Mouse (Mus musculus): ENCODE results near the gene Axin2. TPM values are rescaled to one million over a fixed set of nuclear protein-coding genes. Genes with fewer than 3 reads are reported as not detected.

The Axin2 gene
- polyA plus RNA-seq, 1 experiment from 2014 or later: 5.1 TPM

DNA sequence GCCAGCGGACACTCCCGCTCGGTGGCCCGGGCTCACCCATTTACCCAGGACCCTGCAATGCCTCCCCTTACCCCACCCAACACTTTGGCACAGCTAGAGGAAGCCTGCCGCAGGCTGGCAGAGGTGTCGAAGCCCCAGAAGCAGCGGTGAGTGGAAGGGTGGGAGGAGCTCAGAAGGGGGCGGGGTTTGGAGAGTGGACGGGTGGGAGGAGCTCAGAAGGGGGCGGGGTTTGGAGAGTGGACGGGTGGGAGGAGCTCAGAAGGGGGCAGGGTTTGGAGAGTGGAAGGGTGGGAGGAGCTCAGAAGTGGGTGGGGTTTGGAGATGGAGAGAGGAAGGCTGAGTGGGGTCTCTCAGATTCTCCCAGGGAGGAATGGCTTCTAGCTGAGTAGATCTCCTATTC lies 23.6 kb downstream of the Axin2 start:
- H3K4me3 ChIP-seq: no peak overlapping the region
- peaks cover 9% of the 10 kb centered on the region; the same call in 1 of the 2 replicates for H3K4me1 ChIP-seq
- WGBS: 80% methylated on average over 11 of the region's 11 CpGs
- no peak for DNase-seq (ENCODE audit: low spot score)
- H3K27me3 ChIP-seq (ENCODE audit: insufficient read depth, poor library complexity, severe bottlenecking): no peaks in the 10 kb centered on the region
- no peaks in the 10 kb centered on the region for H3K9me3 ChIP-seq
- no peak overlapping the region for H3K27ac ChIP-seq
- H3K36me3 ChIP-seq: peaks cover 87% of the 10 kb centered on the region

DNA sequence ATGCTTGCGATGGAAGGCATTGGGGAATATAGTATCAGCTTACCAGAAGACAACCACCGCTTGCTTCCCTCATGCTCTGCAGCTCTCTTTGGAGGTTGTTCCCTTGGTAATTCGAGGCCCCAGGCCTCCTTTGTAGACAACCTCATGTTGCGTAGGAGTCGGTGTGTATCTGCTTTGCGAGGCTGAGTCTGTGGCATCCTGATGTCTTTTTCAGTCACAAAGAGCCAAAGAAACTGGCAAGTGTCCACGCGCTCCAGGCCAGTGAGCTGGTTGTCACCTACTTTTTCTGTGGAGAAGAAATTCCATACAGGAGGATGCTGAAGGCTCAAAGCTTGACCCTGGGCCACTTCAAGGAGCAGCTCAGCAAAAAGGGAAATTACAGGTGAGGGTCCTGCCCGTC lies 25.5 kb downstream of the Axin2 start:
- H3K4me1 ChIP-seq: peaks cover 9% of the 10 kb centered on the region; the same call in 1 of the 2 replicates
- no peak overlapping the region for H3K4me3 ChIP-seq
- DNase-seq (ENCODE audit: low spot score): no peak
- peaks cover 88% of the 10 kb centered on the region for H3K36me3 ChIP-seq
- H3K27ac ChIP-seq: no peak overlapping the region
- H3K27me3 ChIP-seq (ENCODE audit: insufficient read depth, poor library complexity, severe bottlenecking): no peaks in the 10 kb centered on the region
- H3K9me3 ChIP-seq: no peaks in the 10 kb centered on the region
- WGBS: 94% methylated on average over 9 of the region's 9 CpGs

DNA sequence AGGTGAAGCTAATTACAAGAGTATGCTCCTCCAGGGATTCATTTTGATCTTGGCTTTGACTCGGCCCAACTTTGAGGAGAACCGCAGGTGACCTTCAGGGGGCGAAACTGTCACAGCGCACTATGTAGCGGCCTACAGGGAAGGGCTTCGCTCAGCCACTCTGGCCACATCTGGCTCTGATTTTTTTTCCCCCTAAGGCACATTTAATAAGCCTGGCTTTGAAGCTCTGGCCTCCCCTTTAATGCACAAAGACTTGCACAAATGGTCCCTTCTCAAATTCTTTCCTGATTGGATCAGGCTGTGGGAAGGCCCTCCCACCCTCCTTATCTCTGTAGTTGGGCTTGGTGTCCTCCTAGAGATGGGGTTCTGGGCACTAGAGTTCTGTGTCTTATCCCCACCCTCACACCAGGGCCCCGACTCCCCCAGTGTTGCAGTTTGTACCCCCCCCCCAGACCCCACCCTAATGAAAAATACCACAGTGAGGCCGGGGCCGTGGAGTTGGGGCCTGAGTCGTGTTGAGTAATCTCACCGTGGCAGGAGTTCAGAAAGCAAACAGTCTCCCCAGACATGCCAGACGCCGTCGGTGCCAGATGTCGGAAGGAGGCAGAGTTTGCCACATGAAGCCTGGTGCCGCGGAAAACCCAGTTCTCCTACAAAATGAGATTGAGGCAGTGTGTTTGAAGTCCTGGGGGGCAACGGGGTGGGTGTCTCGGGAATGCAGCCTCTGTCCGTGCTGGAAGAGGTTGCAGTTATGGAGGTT lies 27.5 kb downstream of the Axin2 start:
- DNase-seq (ENCODE audit: low spot score): no peak
- H3K36me3 ChIP-seq: peaks cover 82% of the 10 kb centered on the region
- peaks cover 15% of the 10 kb centered on the region; the same call in 1 of the 2 replicates for H3K4me1 ChIP-seq
- no peak overlapping the region for H3K4me3 ChIP-seq
- no peaks in the 10 kb centered on the region for H3K27me3 ChIP-seq (ENCODE audit: insufficient read depth, poor library complexity, severe bottlenecking)
- H3K27ac ChIP-seq: peak overlapping the region; percentile 36; the same call in 1 of the 2 replicates
- 58% methylated on average over 20 of the region's 20 CpGs for WGBS
- H3K9me3 ChIP-seq: no peaks in the 10 kb centered on the region

DNA sequence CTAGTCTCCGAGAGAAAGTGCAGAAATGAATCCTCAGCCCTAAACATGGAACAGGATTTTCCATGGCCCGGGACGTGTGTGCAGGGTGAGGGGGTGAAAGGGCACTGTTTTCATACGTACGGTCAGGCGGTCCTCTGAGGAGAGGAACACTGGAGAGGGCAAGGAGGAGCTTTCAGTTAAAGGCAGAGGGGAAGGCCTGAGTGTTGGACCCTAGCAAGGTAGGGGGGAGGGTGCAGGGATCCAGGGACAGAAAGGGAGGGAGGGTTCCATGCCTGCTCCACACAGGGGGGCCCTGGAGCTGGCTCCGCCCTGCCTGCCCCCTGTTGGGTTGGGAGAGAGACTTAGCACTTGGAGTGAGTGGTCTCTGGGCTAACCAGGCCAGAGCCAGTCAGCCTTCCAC lies 28.4 kb downstream of the Axin2 start:
- H3K27me3 ChIP-seq (ENCODE audit: insufficient read depth, poor library complexity, severe bottlenecking): no peaks in the 10 kb centered on the region
- no peak for DNase-seq (ENCODE audit: low spot score)
- H3K9me3 ChIP-seq: no peaks in the 10 kb centered on the region
- peaks cover 75% of the 10 kb centered on the region for H3K36me3 ChIP-seq
- H3K4me1 ChIP-seq: peaks cover 15% of the 10 kb centered on the region; the same call in 1 of the 2 replicates
- 81% methylated on average over 7 of the region's 7 CpGs for WGBS
- H3K27ac ChIP-seq: peak overlapping the region; percentile 36; the same call in 1 of the 2 replicates
- no peak overlapping the region for H3K4me3 ChIP-seq

DNA sequence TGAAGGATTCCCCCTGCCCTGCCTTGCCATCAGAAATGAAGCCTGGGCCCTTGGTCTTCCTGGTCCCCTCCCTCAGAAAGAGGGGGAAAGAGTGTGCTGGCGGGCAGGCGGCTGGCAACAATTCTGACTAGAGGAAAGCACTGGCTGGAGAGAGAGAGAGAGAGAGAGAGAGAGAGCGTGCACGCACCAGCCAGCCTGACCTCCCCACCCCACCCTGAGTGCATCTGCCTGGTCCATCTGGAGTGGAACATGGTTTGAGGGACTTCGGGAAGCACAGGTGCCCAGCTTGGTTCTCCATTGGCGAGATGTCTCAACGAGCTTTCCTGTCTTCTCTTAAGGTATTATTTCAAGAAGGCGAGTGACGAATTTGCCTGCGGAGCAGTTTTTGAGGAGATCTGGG lies 28.8 kb downstream of the Axin2 start:
- peaks cover 15% of the 10 kb centered on the region; the same call in 1 of the 2 replicates for H3K4me1 ChIP-seq
- WGBS: 91% methylated on average over 10 of the region's 10 CpGs
- H3K27me3 ChIP-seq (ENCODE audit: insufficient read depth, poor library complexity, severe bottlenecking): no peaks in the 10 kb centered on the region
- DNase-seq (ENCODE audit: low spot score): no peak
- 0 out of 2 replicates have a peak overlapping the region, but pooled peaks have one; percentile 36 for H3K27ac ChIP-seq
- no peak overlapping the region for H3K4me3 ChIP-seq
- no peaks in the 10 kb centered on the region for H3K9me3 ChIP-seq
- peaks cover 71% of the 10 kb centered on the region for H3K36me3 ChIP-seq

DNA sequence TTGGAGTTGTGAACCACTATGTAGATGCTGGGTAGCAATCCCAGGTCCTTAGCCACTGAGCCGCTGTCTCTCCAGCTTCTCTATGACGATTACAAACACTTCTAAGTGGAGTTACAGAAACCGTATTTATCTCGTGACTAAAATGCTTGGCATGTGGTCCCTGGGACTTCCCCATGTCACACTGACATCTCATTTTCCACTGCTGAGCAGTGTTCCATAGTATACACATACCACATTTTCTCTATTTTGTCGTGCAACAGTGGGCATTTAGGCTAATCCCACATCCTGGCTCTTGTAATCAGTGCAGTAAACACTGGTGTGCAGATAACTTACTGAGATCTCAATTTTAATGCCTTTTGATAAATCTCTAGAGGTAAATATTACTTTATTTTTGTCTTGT lies 32.2 kb downstream of the Axin2 start:
- Histone ChIP-seq H3K27me3 (ENCODE audit: insufficient read depth, poor library complexity, severe bottlenecking) (no peaks in the 10 kb centered on the region), H3K4me1 (peaks cover 15% of the 10 kb centered on the region; the same call in 1 of the 2 replicates), H3K9me3 (no peaks in the 10 kb centered on the region), H3K27ac (no peak overlapping the region), H3K36me3 (peaks cover 37% of the 10 kb centered on the region), H3K4me3 (no peak overlapping the region)
- DNase-seq (ENCODE audit: low spot score): no peak
- WGBS: 33% methylated on average over 5 of the region's 5 CpGs

DNA sequence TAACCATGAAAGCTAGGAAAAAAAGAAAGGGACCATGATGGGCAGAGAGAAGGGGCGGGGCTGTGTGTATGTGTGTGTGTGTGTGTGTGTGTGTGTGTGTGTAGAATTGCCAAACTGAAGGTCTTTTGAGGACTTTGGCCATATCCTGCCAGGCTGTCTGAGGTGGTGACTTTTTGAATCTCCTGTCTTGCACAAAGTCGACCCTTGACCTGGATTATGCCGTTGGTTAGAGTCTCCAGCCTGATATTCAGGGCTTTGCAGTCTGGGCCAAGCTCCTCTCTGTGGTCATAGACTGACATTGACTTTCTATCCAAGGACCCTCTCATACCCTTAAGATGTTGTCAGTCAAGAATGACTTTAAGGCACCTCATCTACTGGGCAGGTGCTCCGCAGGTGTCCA lies 35.8 kb downstream of the Axin2 start:
- DNase-seq (ENCODE audit: low spot score): no peak
- Histone ChIP-seq H3K9me3 (no peaks in the 10 kb centered on the region), H3K27me3 (ENCODE audit: insufficient read depth, poor library complexity, severe bottlenecking) (no peaks in the 10 kb centered on the region), H3K36me3 (peaks cover 5% of the 10 kb centered on the region; the same call in 1 of the 2 replicates), H3K4me1 (peaks cover 6% of the 10 kb centered on the region; the same call in 1 of the 2 replicates), H3K4me3 (no peak overlapping the region), H3K27ac (no peak overlapping the region)
- 86% methylated on average over 4 of the region's 4 CpGs for WGBS

DNA sequence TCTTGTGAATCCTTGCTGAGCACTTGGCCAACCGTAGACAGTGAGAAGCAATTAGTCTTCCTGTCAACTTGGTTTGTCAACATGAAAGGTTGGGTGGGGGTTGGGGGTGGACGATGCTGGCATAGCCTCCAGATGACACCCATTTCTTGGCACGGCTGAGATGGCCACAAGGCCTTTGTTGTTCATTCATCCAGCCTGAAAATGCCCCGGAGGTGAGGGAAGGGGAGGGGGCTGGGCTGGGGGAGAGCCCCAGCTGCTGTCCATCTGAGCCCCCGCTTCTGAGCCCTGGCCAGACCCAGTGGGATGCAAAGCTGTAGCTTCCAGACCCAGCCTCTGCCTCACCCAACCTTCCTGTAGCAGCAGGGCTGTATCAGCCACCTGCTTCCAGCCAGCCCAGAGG lies 38.2 kb downstream of the Axin2 start:
- H3K27ac ChIP-seq: no peak overlapping the region
- H3K4me1 ChIP-seq: peaks cover 4% of the 10 kb centered on the region
- DNase-seq (ENCODE audit: low spot score): no peak
- no peak overlapping the region for H3K4me3 ChIP-seq
- WGBS: 59% methylated on average over 5 of the region's 5 CpGs
- no peaks in the 10 kb centered on the region for H3K27me3 ChIP-seq (ENCODE audit: insufficient read depth, poor library complexity, severe bottlenecking)
- H3K9me3 ChIP-seq: no peaks in the 10 kb centered on the region
- no peaks in the 10 kb centered on the region for H3K36me3 ChIP-seq

DNA sequence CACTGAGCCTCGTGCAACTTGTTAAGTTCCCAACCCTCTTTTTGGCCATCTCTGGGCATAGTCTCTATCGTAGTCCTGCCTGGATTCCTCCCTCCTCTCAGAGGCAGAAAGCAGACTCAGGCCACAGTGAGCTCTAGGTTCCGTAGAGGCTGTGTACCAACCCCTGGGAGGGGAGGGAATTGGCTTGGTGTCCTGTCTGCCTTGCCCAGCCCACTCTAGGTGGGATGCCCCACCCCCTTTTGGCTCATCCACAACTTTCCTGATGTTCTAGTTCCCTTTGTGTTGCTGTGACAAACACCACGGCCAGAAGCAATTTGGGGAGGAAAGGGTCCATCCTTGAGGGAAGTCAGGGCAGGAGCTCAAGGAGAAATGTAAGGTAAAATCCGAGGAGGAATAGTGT lies 39.0 kb downstream of the Axin2 start:
- no peaks in the 10 kb centered on the region for H3K9me3 ChIP-seq
- H3K4me3 ChIP-seq: no peak overlapping the region
- no peaks in the 10 kb centered on the region for H3K36me3 ChIP-seq
- WGBS: 54% methylated on average over 5 of the region's 5 CpGs
- no peak overlapping the region for H3K27ac ChIP-seq
- DNase-seq (ENCODE audit: low spot score): no peak
- H3K4me1 ChIP-seq: peaks cover 4% of the 10 kb centered on the region
- H3K27me3 ChIP-seq (ENCODE audit: insufficient read depth, poor library complexity, severe bottlenecking): no peaks in the 10 kb centered on the region

DNA sequence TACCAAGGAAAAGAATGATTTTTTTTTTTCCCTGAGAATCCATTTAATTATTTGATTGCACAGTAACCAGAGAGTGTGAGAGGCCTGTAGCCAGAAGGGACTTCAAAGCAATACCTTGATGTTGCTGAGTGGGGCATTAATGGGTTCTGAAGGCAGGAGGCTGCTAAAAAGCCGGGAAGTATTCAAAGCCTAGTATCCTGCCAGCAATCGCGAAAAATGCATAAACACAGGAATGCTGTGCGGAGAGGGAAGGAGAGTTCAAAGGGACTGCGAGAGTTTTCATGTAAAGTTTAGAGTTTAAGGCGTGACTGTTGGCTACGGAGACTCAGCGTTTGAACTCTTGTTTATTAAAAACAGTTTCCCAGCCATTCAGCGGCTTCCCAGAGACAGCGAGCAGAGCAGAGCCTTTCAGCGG lies 41.5 kb downstream of the Axin2 start:
- peak overlapping the region; percentile 31; the same call in 1 of the 2 replicates for H3K4me3 ChIP-seq
- no peaks in the 10 kb centered on the region for H3K27me3 ChIP-seq (ENCODE audit: insufficient read depth, poor library complexity, severe bottlenecking)
- DNase-seq (ENCODE audit: low spot score): no peak

DNA sequence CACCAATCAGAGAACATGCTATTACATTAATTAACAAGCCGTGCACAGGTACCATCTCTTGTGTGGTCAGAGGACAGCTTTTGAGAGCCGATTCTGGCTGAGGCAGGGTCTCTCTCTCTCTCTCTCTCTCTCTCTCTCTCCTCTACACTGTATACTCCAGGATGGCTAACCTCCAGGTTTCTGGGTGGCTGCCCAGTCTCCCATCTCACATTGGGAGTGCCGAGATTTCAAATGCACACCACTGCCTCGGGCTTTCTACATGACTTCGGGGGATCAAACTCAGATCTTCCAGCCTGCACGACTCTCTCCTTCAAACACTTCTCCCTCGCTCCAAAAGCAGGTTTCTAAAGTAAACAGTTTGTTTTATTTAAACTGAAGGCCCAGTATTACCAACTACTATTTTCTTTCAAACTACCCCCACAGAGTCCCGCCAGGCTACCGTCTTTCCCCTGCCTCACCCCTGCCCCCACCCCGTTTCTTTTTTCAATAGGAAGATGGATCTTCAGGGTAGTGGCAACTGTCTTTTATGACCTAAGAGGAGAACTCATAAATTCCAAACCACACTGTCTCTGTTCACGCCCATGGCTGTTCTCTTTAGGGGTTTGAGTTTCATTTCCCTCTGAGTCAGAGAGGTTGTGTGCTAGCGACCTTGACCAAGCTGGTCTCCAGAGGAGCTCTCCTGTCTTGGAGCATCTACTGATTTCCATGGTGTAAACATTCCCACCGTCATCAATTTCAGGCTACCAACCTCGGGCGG lies 43.5 kb downstream of the Axin2 start:
- 81% methylated on average over 15 of the region's 15 CpGs for WGBS
- Histone ChIP-seq H3K27me3 (ENCODE audit: insufficient read depth, poor library complexity, severe bottlenecking) (no peaks in the 10 kb centered on the region), H3K9me3 (no peaks in the 10 kb centered on the region), H3K27ac (no peak overlapping the region), H3K4me3 (no peak overlapping the region), H3K36me3 (no peaks in the 10 kb centered on the region), H3K4me1 (peaks cover 9% of the 10 kb centered on the region)
- no peak for DNase-seq (ENCODE audit: low spot score)

More for the DNA sequence above, 41.5 kb downstream of the Axin2 start:
- Histone ChIP-seq H3K4me1 (peaks cover 9% of the 10 kb centered on the region), H3K9me3 (no peaks in the 10 kb centered on the region), H3K27ac (no peak overlapping the region), H3K36me3 (no peaks in the 10 kb centered on the region)
- 7% methylated on average over 11 of the region's 11 CpGs for WGBS

DNA sequence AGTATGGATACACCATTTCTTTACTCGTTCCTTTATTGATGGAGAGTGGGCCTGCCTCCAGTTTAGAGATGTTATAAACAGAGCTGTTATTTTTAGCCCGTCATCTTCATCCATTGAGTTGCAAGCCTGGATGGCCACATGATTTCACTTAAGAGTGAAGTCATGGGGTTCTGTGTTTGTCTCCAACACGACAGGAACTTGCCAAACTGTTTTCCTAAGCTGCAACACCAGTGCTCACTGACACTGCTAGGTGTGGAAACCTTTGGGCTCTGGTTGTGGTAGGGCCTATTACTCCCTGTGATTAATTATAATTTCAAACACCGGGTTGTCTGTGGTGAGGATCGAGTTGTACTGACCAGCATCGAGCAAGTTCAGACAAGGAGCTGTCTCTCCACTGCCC lies 45.6 kb downstream of the Axin2 start:
- H3K4me1 ChIP-seq: peaks cover 9% of the 10 kb centered on the region
- H3K27ac ChIP-seq: peak overlapping the region; percentile 59; the same call in 1 of the 2 replicates
- no peaks in the 10 kb centered on the region for H3K9me3 ChIP-seq
- 55% methylated on average over 6 of the region's 6 CpGs for WGBS
- H3K4me3 ChIP-seq: no peak overlapping the region
- H3K36me3 ChIP-seq: no peaks in the 10 kb centered on the region
- no peaks in the 10 kb centered on the region for H3K27me3 ChIP-seq (ENCODE audit: insufficient read depth, poor library complexity, severe bottlenecking)
- no peak for DNase-seq (ENCODE audit: low spot score)

DNA sequence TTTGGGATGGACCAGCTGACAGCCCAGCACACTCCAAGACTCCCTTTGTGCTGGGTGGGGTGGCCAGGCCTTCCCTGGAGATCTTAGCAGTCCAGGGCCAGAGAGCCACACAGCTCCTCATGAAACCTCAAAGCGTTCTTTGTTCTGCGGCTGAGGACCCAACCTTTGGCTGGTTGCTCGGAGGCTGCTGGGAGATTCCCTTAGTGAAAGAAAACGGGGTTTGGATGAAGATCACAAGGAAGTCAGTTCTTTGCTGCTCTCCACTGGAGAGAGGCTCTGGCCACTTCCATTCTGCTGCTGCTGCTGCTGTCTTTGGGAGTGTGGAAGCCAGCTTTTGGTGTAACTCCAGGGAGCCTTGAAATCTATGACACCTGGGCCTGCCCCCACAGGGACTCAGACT lies 53.3 kb downstream of the Axin2 start:
- 57% methylated on average over 4 of the region's 4 CpGs for whole genome bisulfite sequencing

More for the DNA sequence above, 53.3 kb downstream of the Axin2 start:
- DNase-seq (ENCODE audit: low spot score): no peak
- no peaks in the 10 kb centered on the region for H3K36me3 ChIP-seq
- H3K9me3 ChIP-seq: no peaks in the 10 kb centered on the region
- H3K4me3 ChIP-seq: no peak overlapping the region
- H3K27me3 ChIP-seq (ENCODE audit: insufficient read depth, poor library complexity, severe bottlenecking): peaks cover 19% of the 10 kb centered on the region
- H3K4me1 ChIP-seq: peaks cover 9% of the 10 kb centered on the region
- H3K27ac ChIP-seq: no peak overlapping the region
